Mouse (Mus musculus) erythroblast, embryonic 14.5 days (primary cell): Measurements from ENCODE around the gene Dynlt1a.
"Not testable (repeated sequence)": the region's sequence is repeated elsewhere in the genome, so short reads cannot be mapped to it uniquely, and the experiment has no call there.

Source experiments
- GATA1 ChIP-seq: IDR thresholded peaks from 2 replicates; pipeline ENCODE4 v1.6.1; 2012; ENCODE audit warnings: low read length, inconsistent platforms, mixed read lengths
- TAL1 ChIP-seq: IDR thresholded peaks from 3 replicates; pipeline ENCODE4 v1.6.1; 2012; ENCODE audit warnings: low read length, inconsistent platforms, mixed read lengths

DNA sequence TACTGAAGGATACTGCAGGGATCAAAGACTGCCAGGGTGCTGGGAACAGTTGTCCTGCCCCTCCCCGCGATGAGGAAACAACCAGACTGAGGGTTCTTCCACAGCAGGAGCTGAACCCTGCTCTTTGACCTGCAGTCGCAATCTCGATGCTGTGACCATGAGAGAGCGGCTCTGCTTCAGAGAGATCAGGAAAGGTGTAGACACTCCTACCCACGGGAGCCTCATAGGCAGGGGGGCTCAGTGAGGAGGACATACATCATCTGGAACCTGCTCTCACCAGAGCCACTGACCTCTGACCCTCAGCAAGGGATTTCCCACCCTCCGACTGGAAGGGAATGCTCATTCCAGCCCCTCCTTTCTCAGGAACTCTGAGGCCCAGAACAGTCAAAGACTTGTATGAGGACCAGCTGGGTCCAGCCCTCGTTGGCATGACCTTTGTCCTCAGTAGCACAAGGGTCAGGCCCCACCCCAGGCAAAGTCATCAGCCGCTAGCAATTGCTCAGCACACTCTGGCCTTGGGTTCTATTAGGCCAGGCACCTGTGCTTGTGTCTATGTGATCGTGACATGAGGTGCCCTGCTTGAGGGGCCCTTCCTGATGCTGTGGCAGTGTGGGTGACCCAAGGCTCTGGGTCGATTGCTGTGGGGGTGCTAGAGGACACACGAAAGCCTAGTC is 17.0 kb downstream of the Dynlt1a start:
- not testable (repeated sequence) for TF ChIP-seq GATA1, TAL1
